Mouse (Mus musculus): Measurements from ENCODE around the gene Syna. TPM values are rescaled to one million over a fixed set of nuclear protein-coding genes. Genes with fewer than 3 reads are reported as not detected.
A peak's percentile ranks its signal among the peaks of the same experiment; 100 is the strongest.

Gene Syna
- total RNA-seq (2021) = under 1 TPM in 1 of 2 experiments, not detected in 1; 0.20 TPM
- long read RNA-seq, experiment 1 = 0 reads
- long read RNA-seq, experiment 2 = 0 reads

DNA sequence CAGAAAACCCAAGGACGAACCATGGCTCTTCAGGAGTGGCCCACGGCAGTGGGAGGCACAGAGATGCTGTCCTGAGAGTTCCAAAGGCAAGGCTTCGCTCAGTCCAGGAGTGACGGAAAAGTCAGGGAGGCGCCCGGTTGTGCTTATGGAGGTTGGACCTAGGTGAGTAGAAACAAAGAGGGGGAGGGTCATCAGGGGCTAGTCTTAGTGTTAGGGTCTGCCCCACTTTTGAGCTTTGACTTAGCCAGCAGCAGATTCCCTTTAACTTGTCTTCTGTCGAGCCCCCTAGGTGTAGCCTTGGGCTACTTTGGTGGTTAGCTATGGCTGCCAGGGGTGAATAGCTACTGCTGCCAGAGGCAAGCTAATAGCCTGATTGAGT is at the start of gene Syna:
TSS of gene Syna (minus strand) at position 101 of the 379 bp plus-strand sequence.
- no peak for DNase-seq (ENCODE audit: low spot score in 2 of 2)

DNA sequence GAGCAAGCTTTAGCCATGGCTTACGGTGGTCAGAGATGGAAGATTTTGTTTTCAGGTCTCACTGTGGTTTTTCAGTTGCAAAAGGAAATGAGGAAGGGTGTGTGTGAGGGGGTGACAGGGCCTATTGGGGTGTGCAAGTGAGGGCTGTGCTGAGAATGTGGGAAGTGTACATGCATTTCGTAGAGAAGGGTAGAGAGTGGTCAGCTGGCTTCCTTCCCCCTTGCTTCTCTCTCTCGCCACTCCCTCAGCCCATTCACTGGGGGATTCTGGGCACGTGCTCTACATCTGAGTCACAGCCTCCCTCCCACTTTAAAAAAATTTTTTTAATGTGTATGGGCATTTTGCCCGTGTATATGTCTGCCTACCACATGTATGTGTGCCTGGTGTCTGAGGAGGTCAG is 47.1 kb upstream of the Syna start:
- no peak for DNase-seq (ENCODE audit: low spot score in 2 of 2)

DNA sequence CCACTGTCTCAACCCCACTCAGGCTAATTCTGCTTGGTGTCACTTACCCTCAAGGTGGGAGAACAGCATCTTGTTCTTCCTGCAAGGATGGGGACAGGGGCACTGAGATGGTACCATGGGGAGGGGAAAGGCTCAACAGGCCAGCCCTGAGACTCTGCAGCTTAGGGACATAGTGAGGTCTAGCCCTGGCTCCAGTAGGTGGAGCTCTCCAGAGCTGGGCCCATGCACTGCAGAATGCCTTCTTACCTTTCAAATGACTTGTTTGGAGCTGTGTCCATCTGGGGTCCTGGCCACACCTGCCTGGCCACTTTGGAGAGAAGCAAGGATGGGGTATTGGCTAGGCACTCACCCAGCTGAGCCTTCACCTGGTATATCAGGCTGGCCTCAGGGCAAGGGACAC is 46.3 kb upstream of the Syna start:
- DNase-seq (ENCODE audit: low spot score in 2 of 2) = no peak

DNA sequence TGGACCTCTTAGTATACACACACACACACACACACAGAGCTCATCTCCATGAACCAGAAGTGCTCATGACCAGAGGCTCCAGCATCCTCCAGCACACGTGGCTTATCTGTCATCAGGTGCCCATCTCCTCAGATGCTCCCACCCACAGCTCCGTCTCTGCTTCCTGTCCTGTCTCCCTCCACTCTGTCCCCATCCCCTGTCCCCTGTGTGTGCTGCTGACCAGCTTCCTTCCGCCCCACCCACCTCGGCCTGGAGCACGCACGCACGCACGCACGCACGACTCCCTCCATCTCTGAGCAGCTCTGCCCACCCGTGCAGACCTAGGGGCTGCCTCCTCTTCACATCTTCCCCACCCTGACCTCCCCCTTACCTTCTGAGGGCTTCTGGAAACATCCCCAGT is 44.4 kb upstream of the Syna start:
- DNase-seq (ENCODE audit: low spot score in 2 of 2) = no peak

DNA sequence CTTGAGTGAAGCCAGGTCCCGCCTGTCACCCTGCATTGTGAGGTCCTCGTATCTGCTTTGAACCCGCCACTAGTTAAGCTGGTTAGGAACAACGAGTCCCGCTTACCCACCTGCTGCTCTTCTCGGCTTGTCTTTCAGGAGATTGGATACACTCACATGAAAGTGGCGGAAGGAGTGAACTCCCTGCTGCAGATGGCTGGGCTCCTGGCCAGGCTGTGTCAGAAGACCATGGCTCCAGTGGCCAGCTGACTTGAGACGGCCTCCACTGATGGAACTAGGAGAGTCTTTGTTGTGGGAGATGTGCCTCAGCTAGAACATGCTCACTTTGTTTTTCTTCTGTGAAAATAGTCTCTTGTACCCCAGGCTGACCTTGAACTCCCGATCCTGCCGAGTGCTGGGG is 37.7 kb upstream of the Syna start:
- no peak for DNase-seq (ENCODE audit: low spot score in 2 of 2)

DNA sequence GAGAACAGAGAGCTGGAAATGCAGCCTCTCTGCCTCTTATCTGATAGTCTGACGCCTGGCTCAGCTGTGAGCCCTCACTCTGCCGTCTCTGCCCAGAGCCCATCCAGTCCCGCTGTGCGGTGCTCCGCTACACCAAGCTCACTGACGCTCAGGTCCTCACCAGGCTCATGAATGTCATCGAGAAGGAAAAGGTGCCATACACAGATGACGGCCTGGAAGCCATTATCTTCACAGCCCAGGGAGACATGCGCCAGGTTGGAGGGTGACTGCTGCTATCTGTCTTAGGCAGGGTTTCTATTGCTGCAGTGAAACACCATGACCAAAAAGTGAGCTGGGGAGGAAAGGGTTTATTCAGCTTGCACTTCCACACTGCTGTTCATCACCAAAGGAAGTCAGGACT is 33.1 kb upstream of the Syna start:
- DNase-seq (ENCODE audit: low spot score in 2 of 2) = no peak

DNA sequence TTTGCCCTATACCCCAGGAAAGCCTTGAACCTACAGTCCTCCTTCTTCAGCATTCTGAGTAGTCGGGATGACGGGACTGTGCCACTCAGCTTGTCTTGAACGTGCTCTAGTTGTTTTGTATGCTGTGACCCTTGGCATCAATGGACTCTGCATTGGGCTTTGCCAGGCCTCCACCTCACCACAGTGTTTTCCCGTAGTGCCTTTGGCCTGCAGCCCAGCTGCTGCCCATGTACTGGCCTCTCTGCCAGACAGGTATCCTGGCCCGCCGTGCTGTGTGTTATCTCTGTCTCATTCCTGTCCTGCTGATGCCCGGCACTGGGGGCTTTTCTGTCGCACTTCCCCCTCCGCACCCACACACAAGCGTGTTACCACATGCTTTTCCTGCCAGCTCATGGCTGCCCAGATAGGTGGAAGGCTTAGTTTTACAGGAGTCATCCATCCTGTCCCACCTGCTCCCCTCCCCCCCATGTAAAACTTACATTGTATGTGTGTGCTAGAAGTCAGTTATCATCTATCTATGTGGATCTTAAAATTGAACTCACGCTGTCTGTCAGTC is 32.1 kb upstream of the Syna start:
- no peak for DNase-seq (ENCODE audit: low spot score in 2 of 2)

DNA sequence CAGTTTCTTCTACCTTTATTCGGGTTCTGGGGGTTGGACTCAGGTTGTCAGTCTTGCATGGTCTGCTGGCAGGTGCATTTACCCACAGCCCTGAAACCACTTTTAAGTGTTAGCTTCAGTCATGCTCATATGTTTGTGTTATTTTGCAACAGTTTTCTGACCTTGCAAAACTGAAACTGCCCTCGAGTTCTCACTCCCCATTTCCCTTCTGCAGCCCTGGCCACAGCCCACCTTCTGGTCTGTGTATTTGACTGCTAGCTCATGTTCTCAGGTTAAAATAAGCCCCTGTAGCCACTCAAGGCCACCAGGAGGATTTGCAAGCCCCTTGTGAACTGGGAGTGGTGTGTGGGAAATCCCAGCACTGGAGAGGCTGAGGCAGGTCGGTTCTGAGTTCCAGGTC is 29.9 kb upstream of the Syna start:
- DNase-seq (ENCODE audit: low spot score in 2 of 2) = no peak

DNA sequence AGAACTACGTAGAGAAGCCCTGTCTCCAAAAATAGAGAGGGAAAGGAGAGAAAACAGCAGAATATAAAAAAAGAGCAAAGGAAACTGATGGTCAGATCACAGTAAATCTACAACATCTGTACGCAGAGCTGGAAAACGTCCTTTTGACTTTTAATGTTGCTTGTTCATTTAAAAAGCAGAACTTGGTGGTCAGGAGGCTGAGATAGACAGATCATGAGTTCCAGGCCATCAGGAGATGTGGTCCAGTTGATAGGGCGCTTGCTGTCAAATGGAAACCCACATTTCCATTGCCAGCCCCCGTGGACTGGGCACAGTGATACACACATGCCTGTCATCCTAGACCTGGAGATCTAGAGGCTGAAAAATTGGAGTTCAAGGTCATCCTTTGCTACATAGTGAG is 24.8 kb upstream of the Syna start:
- no peak for DNase-seq (ENCODE audit: low spot score in 2 of 2)

DNA sequence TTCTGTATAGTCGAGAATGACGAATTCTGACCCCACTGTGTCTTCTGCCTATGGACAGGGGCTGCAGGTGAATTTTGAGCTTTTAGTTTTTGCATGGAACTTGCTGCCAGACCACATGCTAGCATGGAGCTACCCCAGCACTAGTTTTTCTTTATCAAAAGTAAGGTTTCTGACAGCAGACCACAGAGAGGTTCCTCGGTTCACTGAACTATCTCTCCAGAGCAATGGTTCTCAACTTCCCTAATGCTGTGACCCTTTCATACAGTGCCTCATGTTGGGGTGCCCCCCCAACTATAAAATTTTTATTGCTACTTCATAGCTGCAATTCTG is 23.9 kb upstream of the Syna start:
- no peak for DNase-seq (ENCODE audit: low spot score in 2 of 2)

DNA sequence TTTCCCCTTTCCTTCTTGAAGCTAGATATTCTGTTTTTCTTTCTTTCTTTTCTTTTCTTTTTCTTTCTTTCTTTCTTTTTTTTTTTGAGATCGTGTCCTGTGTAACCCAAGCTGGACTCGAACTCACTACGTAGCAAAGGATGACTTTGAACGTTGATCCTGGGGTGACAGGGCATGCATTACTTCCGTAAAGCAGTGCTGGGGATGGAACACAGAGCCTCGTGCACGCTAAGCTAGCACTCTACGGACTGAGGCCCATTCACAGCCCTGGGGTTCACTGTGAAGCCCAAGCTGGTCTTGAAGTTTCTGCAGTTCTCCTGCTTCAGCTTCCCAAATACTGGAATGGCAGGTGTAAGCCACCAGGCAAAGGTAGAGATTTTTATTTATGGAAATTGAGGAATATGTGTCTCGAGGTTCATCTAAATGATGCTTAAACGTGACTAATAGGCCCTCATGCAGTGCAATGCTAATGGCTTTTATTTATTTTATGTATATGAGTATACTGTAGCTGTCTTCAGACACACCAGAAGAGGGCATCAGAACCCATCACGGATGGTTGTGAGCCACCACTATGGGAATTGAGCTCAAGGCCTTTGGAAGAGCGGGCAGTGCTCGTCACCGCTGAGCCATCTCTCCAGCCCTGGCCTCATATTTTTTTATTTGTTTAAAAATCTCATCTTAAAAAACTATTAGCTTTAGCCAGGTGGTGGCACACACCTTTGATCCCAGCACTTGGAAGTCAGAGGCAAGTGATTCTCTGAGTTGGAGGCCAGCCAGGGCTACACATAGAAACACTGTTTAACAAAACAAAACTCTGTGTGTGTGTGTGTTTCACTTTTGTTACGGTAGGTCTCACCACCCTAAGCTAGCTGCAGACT is 23.3 kb upstream of the Syna start:
- no peak for DNase-seq (ENCODE audit: low spot score in 2 of 2)

DNA sequence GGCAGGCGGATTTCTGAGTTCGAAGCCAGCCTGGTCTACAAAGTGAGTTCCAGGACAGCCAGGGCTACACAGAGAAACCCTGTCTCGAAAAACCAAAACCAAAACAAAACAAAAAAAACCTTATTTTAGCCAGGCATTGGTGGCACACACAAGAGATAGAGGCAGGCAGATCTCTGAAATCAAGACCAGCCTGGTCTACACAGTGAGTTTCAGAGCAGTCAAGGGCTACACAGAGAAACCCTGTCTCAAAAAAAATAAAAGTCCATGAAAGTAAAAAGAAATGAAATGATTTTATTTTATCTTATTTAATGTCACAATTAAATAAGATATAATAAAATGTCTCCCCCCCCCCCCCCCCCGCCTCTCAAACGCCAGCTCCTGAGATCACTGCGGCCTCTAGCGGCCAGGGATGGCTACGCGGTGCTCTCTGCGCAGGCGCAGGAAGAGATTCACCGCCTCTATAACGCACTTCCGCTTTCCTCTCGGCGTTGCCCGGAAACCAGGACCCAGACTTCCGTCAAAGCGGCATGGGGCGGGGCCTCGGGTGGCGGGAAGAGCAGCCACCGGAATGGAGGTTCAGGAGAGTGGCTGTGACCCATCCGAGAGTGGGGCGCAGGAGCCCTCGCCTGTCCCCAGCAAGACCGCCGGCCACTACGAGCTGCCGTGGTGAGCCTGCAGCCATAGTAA is 22.4 kb upstream of the Syna start:
- peak; percentile 92 to 95 for DNase-seq (ENCODE audit: low spot score in 2 of 2)

DNA sequence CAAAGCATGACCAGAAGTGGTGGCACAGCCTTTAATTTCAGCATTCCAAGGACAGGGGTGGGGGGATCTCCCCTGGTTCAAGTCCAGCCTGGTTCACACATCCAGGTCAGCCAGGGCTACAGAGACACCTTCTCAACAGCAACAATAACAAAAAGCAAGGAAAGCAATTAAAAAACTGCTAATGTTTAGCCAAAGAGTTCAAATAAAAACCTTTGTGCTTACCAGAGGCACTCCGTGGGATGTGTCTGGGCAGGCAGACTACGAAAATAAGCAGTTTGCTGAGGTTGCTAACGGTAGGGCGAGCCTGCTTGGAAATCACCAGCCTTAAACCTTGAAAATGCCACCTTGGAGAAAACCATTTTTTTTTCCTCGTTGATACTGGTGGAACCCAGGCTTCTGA is 21.2 kb upstream of the Syna start, which contains the start of gene Rfc2:
TSS of gene Rfc2 (plus strand) at position 221 of the 400 bp plus-strand sequence.
- DNase-seq (ENCODE audit: low spot score in 2 of 2) = no peak

DNA sequence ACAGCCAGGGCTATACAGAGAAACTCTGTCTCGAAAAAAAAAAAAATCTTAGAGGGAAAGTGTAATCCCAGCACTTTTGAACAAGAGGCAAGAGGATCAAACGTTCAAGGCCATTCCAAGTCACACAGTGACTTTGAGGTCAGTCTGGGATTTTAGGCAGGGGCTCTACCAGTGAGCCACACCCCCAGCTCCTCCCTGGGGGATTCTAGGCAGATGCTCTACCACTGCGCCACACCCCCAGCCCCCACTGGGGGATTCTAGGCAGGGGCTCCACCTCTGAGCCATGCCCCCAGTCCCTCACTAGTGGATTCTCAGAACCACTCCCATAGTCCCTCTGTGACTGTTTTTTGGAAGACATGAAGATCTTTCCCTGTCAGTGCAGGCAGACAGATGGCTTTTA is 19.2 kb upstream of the Syna start:
- DNase-seq (ENCODE audit: low spot score in 2 of 2) = no peak

DNA sequence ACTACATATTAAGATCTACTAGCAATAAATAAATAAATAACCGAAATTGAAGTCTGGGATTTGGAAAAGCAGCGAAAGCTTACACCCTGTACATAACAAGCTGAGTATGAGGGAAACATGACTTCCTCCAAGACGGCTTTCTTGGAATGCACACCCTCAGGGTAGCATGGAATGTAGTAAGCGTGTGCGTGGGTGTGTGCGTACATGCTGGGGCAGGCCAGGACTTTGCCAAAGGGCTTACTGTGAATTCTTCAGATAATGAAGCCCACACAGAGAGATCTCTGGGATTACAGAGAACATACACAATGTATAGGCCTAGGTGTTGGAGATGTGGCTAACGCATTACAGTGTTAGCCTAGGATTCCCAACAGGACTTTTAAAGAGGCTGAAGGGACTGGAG is 17.6 kb upstream of the Syna start:
- no peak for DNase-seq (ENCODE audit: low spot score in 2 of 2)

DNA sequence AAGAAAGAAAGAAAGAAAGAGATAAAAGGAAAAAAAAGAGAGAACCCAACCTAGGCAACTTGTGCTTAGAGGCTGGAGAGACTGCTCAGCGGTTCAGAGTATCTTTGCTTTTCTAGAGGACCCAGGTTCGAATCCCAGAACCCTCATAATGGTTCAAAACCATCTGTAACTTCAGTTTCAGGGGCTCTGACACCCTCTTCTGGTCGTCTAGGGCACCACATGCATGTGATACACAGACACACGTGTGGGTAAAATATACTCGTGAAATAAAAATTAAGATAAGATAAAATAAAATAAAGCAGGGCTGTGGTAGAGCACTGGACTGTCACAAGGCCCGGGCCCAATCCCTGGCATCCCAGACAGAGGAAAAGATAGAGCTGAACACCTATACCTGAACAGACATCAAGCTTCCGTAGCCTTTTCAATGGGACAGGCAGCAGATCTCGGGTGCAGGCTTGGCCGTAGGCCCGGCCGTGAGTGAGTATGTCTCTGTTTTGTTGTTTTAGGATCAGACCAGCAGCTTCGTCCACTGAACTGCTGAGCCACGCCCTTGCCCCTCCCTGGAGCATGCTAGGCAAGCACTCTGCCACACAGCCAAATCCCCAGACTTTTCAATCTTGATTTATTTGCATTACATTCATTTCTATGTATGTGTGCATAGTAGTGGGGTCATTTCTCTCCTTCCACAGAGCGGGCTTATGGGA is 16.7 kb upstream of the Syna start:
- no peak for DNase-seq (ENCODE audit: low spot score in 2 of 2)

DNA sequence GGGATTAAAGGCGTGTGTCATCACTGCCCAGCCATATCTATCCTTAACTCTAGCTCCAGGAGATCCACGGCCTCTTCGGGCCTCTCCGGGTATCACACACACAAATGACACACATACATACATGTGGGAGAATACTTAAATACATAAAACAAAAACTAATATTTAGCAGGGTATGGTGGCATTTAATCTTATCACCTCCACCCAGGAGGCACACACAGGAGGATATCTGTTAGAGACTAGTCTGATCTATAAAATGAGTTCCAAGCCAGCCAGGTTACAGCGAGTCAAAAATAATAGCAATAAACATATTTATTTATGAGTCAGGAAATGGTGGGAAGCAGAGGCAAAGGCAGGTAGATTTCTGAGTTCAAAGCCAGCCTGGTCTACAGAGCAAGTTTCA is 15.9 kb upstream of the Syna start:
- no peak for DNase-seq (ENCODE audit: low spot score in 2 of 2)

DNA sequence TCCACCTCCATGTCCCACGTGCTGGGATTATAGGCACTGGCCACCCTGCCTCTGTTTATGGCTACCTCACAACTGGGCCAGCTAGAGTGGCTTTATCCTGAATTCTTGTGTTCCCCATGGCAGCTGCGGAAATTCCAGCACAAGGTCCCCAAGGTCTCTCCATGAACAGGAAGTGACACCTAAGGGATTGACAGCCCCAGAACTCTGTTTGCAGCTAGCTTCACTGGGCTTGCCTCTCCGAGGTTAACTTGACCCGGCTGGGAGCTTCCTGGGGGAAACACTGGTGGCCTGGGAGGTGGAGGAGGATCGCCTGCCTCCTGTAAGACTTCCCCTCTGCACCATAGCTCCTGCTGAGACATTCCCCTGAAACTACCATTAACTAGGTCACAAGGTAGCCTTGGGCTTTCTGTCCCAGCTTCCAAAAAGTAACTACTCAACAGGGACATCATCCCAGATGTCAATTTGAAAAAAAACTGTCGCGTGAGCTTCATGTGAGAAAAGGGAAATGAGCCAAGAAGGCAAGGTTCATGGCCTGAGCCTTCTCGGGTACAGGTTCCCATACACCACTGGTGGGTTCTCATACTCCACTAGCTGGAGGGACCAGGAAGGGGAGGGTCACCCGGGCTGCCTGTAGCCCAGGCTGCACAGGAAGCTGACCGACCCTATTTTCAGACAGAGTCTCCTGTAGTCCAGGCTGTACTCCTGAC is 12.7 kb upstream of the Syna start:
- no peak for DNase-seq (ENCODE audit: low spot score in 2 of 2)

DNA sequence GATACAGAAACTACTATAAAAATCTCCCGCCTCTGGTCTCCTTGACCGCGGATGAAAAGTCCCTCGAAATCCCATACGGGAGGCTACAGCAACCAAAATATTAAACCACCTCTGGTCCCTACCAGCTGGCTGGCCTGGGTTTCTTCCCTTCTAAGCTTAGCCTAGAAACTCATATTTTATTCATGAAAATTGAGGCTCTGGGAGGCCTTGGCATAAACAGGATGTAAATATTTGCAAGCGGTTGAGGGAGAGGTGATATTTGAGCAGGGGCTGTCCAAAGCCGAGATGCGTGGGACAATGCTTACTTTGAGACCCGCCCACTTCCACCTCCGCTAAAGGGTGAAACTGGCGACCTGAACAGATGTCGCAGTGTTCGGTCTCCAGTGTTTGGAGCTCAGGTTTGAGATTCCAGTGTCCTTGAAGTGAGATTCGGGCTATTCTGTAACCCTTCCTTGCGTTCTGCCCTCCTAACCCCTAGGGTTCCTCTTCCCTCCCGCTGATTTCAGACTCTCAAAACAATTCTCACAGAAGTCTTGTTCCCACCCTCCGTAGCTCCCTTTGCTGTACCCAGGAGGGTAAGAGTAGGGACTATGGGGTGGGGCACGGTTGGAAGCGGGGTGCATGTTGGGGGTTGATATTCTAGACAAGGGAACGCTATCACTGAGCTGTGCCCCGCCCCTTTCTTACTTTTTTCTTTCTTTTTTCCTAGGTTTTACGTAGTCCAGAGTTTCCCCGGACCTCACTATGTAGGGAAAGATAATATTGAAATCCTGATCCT is 11.9 kb upstream of the Syna start:
- DNase-seq (ENCODE audit: low spot score in 2 of 2) = peak in 1 of 2 experiments; percentile 16

DNA sequence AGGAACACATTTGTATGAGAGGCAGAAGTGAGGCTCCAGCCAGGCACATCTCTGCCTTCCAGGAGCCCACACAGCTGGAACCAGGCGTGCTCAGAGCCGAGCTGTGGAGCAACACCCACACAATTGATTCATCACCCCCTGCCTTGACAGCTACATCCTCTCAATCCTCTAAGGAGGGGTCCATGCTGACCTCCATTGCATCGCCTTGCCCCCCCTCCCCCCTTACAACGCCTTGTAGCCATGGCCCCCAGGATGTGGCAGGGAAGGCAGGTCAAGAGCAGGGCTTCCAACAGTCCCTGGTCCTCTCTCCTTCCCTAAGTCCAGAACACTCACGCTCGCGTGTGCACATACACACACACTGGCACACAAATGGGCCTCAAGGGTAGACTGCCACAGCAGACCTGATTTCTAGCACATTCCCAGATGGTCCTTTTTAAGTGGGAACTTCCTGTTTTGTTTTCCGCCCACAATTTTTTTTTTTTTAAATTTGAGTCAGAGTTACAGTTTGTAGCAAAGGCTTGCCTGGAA is 9.1 kb upstream of the Syna start:
- DNase-seq (ENCODE audit: low spot score in 2 of 2) = no peak
